Mouse (Mus musculus) ES-E14 (cell line): Measurements from ENCODE around the gene F11r.

Source experiments
- HCFC1 ChIP-seq: IDR thresholded peaks from 2 replicates; pipeline ENCODE4 v1.6.1; 2012; ENCODE audit warnings: low read length, inconsistent platforms, borderline replicate concordance; ENCODE audit not compliant: insufficient read depth
- ZNF384 ChIP-seq: IDR thresholded peaks from 2 replicates; pipeline ENCODE4 v1.6.1; 2012; ENCODE audit warnings: low read depth, low read length, inconsistent platforms

DNA sequence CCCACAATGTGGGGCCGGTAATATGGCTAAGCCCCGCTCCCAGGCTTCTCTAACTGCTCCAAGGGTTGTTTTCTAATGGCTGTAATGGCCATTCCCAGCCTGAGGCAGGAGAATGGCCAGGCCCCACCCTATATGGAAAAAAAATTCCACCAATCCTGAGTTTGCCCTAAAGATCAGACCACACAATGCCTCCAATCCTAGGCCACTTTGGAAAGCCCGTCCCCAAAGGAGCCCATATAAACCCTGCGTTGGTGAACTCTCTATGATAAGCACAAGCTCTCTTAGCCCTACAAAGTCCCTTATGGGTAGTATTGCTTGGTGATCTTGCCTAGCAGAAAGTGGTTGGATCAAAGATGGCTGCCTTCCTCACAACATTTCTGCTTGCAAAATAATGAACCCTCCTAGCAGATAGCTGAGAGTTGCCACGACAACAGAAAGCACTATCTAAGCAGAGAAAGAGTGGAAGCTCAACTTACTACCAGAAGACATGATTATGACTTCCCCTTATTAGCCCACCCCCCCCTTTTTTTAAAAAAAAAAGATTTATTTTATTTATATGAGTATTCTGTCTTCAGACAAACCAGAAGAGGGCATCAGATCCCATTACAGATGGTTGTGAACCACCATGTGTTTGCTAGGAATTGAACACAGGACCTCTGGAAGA, 28.5 kb downstream of the F11r start:
- TF ChIP-seq ZNF384: 0 out of 2 replicates have a peak, but pooled peaks have one; percentile 25
- TF ChIP-seq HCFC1: no peak
